Comparison of ENCODE assay signal across 1 mouse cellular context in the genomic region with DNA sequence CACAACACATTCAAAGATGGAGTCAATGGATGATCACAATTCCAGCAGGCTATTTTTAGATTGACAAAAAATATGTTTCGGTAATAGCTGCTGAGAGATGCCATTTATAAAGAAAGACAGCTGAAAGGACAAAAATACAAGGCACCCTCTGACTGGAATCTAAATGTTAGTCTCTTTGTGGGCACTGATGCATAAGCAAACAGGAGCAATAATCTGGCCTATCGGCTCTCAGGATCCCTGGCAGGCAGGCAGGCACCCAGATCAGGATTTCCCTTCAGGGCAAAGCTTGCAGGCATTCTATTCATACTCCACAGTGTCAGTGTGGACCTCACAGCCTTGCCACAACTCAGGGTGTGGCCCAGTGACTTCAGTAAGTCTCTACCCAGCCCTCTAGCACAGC.
A peak's percentile ranks its signal among the peaks of the same experiment; 100 is the strongest.
TF ChIP-seq lines count a peak whose summit lies in the region.

No protein-coding gene starts in this region.

TF ChIP-seq in MEL, 35 proteins besides CTCF, POLR2A, EP300 and RAD21:
- TF ChIP-seq TBP (IDR thresholded peaks at IDR 0.05; ENCODE audit: low read depth, low read length) (no peak), USF1 (IDR thresholded peaks at IDR 0.05; ENCODE audit: low read depth, low read length) (0 out of 2 replicates have a peak, but pooled peaks have one; percentile 44)
